Mouse (Mus musculus) lung, embryonic 14.5 days (tissue): ENCODE data around the gene Tie1. TPM values are rescaled to one million over a fixed set of nuclear protein-coding genes. Genes with fewer than 3 reads are reported as not detected.

Experiments used
- ATAC-seq: fragments of 200-750 bp; cut with Nextera tagmentation; 2 replicates; pipeline ENCODE4 v1.8.0; 2017; ENCODE audit warnings: mild to moderate bottlenecking, moderate TSS enrichment, moderate library complexity; ENCODE audit not compliant: insufficient read depth
- DNase-seq: peaks from one replicate; pipeline ENCODE4 v3.0.0-alpha.2; 2015
- H3K27ac ChIP-seq: fragments of 300-500 bp; sonication (generic); 2 replicates; pipeline ENCODE4 v1.5.1; 2014; ENCODE audit warnings: low read depth, mild to moderate bottlenecking, moderate library complexity
- H3K27me3 ChIP-seq: fragments of 300-500 bp; sonication (generic); 2 replicates; pipeline ENCODE4 v1.6.1; 2014; ENCODE audit warnings: low read length, control low read depth; ENCODE audit not compliant: insufficient read depth
- H3K36me3 ChIP-seq: fragments of 300-500 bp; sonication (generic); 2 replicates; pipeline ENCODE4 v1.6.1; 2014; ENCODE audit warnings: control low read depth; ENCODE audit not compliant: insufficient read depth
- H3K4me1 ChIP-seq: fragments of 300-500 bp; sonication (generic); 2 replicates; pipeline ENCODE4 v1.6.1; 2014; ENCODE audit warnings: antibody characterized with exemption, control low read depth; ENCODE audit not compliant: insufficient read depth
- H3K4me2 ChIP-seq: fragments of 300-500 bp; sonication (generic); 2 replicates; pipeline ENCODE4 v1.6.1; 2014; ENCODE audit warnings: mild to moderate bottlenecking
- H3K4me3 ChIP-seq: fragments of 300-500 bp; sonication (generic); 2 replicates; pipeline ENCODE4 v1.5.1; 2014; ENCODE audit warnings: low read depth, low read length
- H3K9ac ChIP-seq: fragments of 300-500 bp; sonication (generic); 2 replicates; pipeline ENCODE4 v1.6.1; 2014
- H3K9me3 ChIP-seq: fragments of 300-500 bp; sonication (generic); 2 replicates; pipeline ENCODE4 v1.6.1; 2016; ENCODE audit warnings: low read depth, low read length, control low read depth
- CTCF ChIP-seq: IDR thresholded peaks from 2 replicates; pipeline ENCODE4 v1.5.1; 2016; ENCODE audit warnings: antibody characterized with exemption, low read depth
- WGBS: fragments of 180-500 bp; shearing (Covaris S2); extraction: QIAGEN DNeasy Blood & Tissue Kit; methylation state at CpG from one replicate; pipeline ENCODE4 v1.1.7; 2014; 5-methylcytosine and 5-hydroxymethylcytosine counted together
- polyA plus RNA-seq: library from polyadenylated mRNA; unstranded; fragments of >200 nt; fragmentation: Nextera tagmentation; extraction: Ambion mirVana; gene quantifications from 2 replicates; pipeline ENCODE4 v1.2.1, GENCODE M21; 2014

Gene Tie1
- polyA plus RNA-seq, 1 experiment from 2014 or later: 54.2 TPM

- Histone ChIP-seq H3K27ac (no peak overlapping the region), H3K9ac (no peak overlapping the region), H3K36me3 (no peaks in the 10 kb centered on the region), H3K4me1 (no peaks in the 10 kb centered on the region), H3K27me3 (no peaks in the 10 kb centered on the region), H3K4me3 (no peak overlapping the region), H3K9me3 (no peaks in the 10 kb centered on the region), H3K4me2 (no peak overlapping the region)
- no peak for ATAC-seq
- DNase-seq: no peak
- WGBS: 58% methylated on average over 15 of the region's 15 CpGs
- TF ChIP-seq CTCF: no peak
These were observed 12.9 kb downstream of the Tie1 start for GRCm38 (mm10) chr4:118476773-118477530.

- ATAC-seq: no peak
- no peaks in the 10 kb centered on the region for H3K36me3 ChIP-seq
- no peak overlapping the region for H3K4me2 ChIP-seq
- no peak overlapping the region for H3K4me3 ChIP-seq
- H3K9me3 ChIP-seq: no peaks in the 10 kb centered on the region
- WGBS: 86% methylated on average over 11 of the region's 11 CpGs
- H3K27ac ChIP-seq: no peak overlapping the region
- H3K9ac ChIP-seq: no peak overlapping the region
- no peaks in the 10 kb centered on the region for H3K4me1 ChIP-seq
- no peak for DNase-seq
- no peak for TF ChIP-seq CTCF
- no peaks in the 10 kb centered on the region for H3K27me3 ChIP-seq
These were observed 17.2 kb downstream of the Tie1 start for GRCm38 (mm10) chr4:118472687-118473086.

- Histone ChIP-seq H3K27ac (no peak overlapping the region), H3K27me3 (no peaks in the 10 kb centered on the region), H3K36me3 (no peaks in the 10 kb centered on the region), H3K4me2 (no peak overlapping the region), H3K9ac (no peak overlapping the region), H3K4me3 (no peak overlapping the region), H3K4me1 (no peaks in the 10 kb centered on the region), H3K9me3 (no peaks in the 10 kb centered on the region)
- DNase-seq: no peak
- no peak for ATAC-seq
- 67% methylated on average over 6 of the region's 6 CpGs for WGBS
- no peak for TF ChIP-seq CTCF
These were observed 18.6 kb downstream of the Tie1 start for GRCm38 (mm10) chr4:118471281-118471680.

- ATAC-seq (peak; percentile 56; the same call in 1 of the 2 replicates), DNase-seq (no peak)
- H3K9me3 ChIP-seq: no peaks in the 10 kb centered on the region
- 0 out of 2 replicates have a peak, but pooled peaks have one; percentile 7 for TF ChIP-seq CTCF
- no peaks in the 10 kb centered on the region for H3K4me1 ChIP-seq
- no peak overlapping the region for H3K4me2 ChIP-seq
- no peak overlapping the region for H3K27ac ChIP-seq
- H3K4me3 ChIP-seq: no peak overlapping the region
- H3K36me3 ChIP-seq: no peaks in the 10 kb centered on the region
- 33% methylated on average over 11 of the region's 11 CpGs for WGBS
- no peak overlapping the region for H3K9ac ChIP-seq
- H3K27me3 ChIP-seq: no peaks in the 10 kb centered on the region
These were observed 24.1 kb downstream of the Tie1 start for GRCm38 (mm10) chr4:118465697-118466163.

- DNase-seq (no peak), ATAC-seq (no peak)
- TF ChIP-seq CTCF: no peak
- Histone ChIP-seq H3K4me3 (no peak overlapping the region), H3K27me3 (no peaks in the 10 kb centered on the region), H3K36me3 (no peaks in the 10 kb centered on the region), H3K4me2 (no peak overlapping the region), H3K9ac (no peak overlapping the region), H3K27ac (no peak overlapping the region), H3K9me3 (no peaks in the 10 kb centered on the region), H3K4me1 (no peaks in the 10 kb centered on the region)
- WGBS: 90% methylated on average over 3 of the region's 3 CpGs
These were observed 24.9 kb downstream of the Tie1 start for GRCm38 (mm10) chr4:118464956-118465355.

GRCm38 (mm10) chr4:118457345-118457975, 32.4 kb downstream of the Tie1 start, which contains the start of gene Mpl:
Mpl (minus strand) TSS chr4:118457513.
- Histone ChIP-seq H3K9ac (no peak within 1 kb of the TSS), H3K4me2 (no peak within 1 kb of the TSS), H3K27me3 (no peaks in the 10 kb centered on the region), H3K27ac (no peak within 1 kb of the TSS), H3K4me3 (no peak within 1 kb of the TSS), H3K36me3 (no peaks in the 10 kb centered on the region), H3K4me1 (no peaks in the 10 kb centered on the region), H3K9me3 (no peaks in the 10 kb centered on the region)
- WGBS: 48% methylated on average over 9 of the region's 9 CpGs
- ATAC-seq (no peak), DNase-seq (no peak)
- no peak for TF ChIP-seq CTCF
